Comparison of ENCODE assay signal across 23 mouse cellular contexts in the genomic region with DNA sequence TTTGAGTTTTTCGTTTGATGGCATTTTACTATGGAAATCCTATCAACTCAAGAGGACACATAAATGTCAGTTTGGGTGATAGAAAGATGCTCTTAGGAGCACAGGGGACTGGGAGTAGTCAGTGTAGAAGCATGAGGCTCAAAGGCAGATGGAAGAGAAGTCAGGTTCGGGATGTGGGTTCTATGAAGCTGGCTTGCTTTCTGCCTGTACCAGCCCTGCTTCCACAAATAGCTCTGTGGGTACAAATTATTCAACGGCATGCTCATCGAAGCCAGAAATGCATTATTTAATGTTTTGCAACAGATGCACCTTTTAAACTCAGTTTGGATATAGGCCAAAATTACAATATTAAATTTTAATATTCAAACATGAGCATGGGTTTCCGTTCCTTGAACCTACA.
DNase-seq lines count a peak whose midpoint lies in the region; ATAC-seq and TF ChIP-seq lines count a peak whose summit lies in the region.
"Had no signal": no experiment of that assay in that cellular context is flagged by ENCODE, and none has a peak within 500 bp of the region (broad histone marks: within the 10 kb centered on the region; RNA-seq: fewer than 3 reads in every experiment).

No protein-coding gene starts in this region.

- DNase-seq in layer of hippocampus, adult 11-12 months (ENCODE audit: low spot score): peak; percentile 22
- no peak for DNase-seq in layer of hippocampus, adult 9-10 months (ENCODE audit: low spot score)
- peak; percentile 21 to 48 for DNase-seq in layer of hippocampus, adult 2 months (ENCODE audit: low spot score in 2 of 2)
- DNase-seq in layer of hippocampus, postnatal 10 days (ENCODE audit: low spot score in 2 of 2): no peak
- DNase-seq in layer of hippocampus, adult 8-10 months (ENCODE audit: low spot score in 2 of 2): peak; percentile 9 to 17
- DNase-seq in kidney, postnatal 25 days: no peak
- DNase-seq: adrenal gland, adult 2 months; adrenal gland, postnatal 10 days; adrenal gland, postnatal 25 days; cerebellum, adult 18-20 months; cerebellum, adult 8-10 months; cerebellum, adult 9-11 months; cerebellum, postnatal 14 days; cerebellum, postnatal 36 days; embryo, embryonic 11 days had no signal

- no peak overlapping the region for H3K4me3 ChIP-seq in layer of hippocampus, adult 2 months
- no peak overlapping the region for H3K4me3 ChIP-seq in intestine, postnatal 0 days (ENCODE audit: low read depth, low read length)
- H3K4me3 ChIP-seq: embryonic facial prominence, embryonic 13.5 days; embryonic facial prominence, embryonic 15.5 days; erythroblast, embryonic 14.5 days; forebrain, embryonic 10.5 days; forebrain, embryonic 12.5 days had no signal

- no peak overlapping the region for H3K4me2 ChIP-seq in intestine, postnatal 0 days (replicated peaks; ENCODE audit: low read depth)
- H3K4me2 ChIP-seq: embryonic facial prominence, embryonic 13.5 days; embryonic facial prominence, embryonic 15.5 days; forebrain, embryonic 12.5 days had no signal

- no peak for TF ChIP-seq CTCF in layer of hippocampus, adult 2 months (conservative IDR thresholded peaks at IDR 0.05)
- no peak for TF ChIP-seq CTCF in intestine, postnatal 0 days (IDR thresholded peaks at IDR 0.05; ENCODE audit: low read depth)

- no peaks in the 10 kb centered on the region for H3K27me3 ChIP-seq in intestine, postnatal 0 days (replicated peaks; ENCODE audit: control insufficient read depth, insufficient read depth, low read length)
- H3K27me3 ChIP-seq: embryonic facial prominence, embryonic 13.5 days; embryonic facial prominence, embryonic 15.5 days; forebrain, embryonic 12.5 days had no signal

- peak overlapping the region; percentile 76 for H3K27ac ChIP-seq in layer of hippocampus, adult 2 months
- no peak overlapping the region for H3K27ac ChIP-seq in intestine, postnatal 0 days (ENCODE audit: low read depth, low read length)
- H3K27ac ChIP-seq: embryonic facial prominence, embryonic 13.5 days; embryonic facial prominence, embryonic 15.5 days; forebrain, embryonic 10.5 days; forebrain, embryonic 12.5 days had no signal

- no peaks in the 10 kb centered on the region for H3K36me3 ChIP-seq in intestine, postnatal 0 days (ENCODE audit: control insufficient read depth, insufficient read depth)
- H3K36me3 ChIP-seq: embryonic facial prominence, embryonic 13.5 days; embryonic facial prominence, embryonic 15.5 days; forebrain, embryonic 10.5 days; forebrain, embryonic 12.5 days had no signal

- no peak for ATAC-seq in intestine, postnatal 0 days
- ATAC-seq: forebrain, embryonic 14.5 days; forebrain, embryonic 16.5 days had no signal

- H3K4me1 ChIP-seq in intestine, postnatal 0 days (replicated peaks; ENCODE audit: control insufficient read depth, insufficient read depth, low read length): no peaks in the 10 kb centered on the region
- H3K4me1 ChIP-seq: embryonic facial prominence, embryonic 13.5 days; embryonic facial prominence, embryonic 15.5 days; forebrain, embryonic 10.5 days; forebrain, embryonic 12.5 days had no signal

- H3K9ac ChIP-seq in intestine, postnatal 0 days (ENCODE audit: low read depth, low read length): no peak overlapping the region
- H3K9ac ChIP-seq: embryonic facial prominence, embryonic 13.5 days; embryonic facial prominence, embryonic 15.5 days; forebrain, embryonic 12.5 days had no signal

- 93% methylated on average over 5 of the region's 5 CpGs for WGBS in intestine, postnatal 0 days

- H3K9me3 ChIP-seq in intestine, postnatal 0 days (ENCODE audit: control insufficient read depth): no peaks in the 10 kb centered on the region
- H3K9me3 ChIP-seq: embryonic facial prominence, embryonic 13.5 days; embryonic facial prominence, embryonic 15.5 days; forebrain, embryonic 10.5 days; forebrain, embryonic 12.5 days had no signal

Comparison
In these comparisons a context has a peak if more than half of its experiments do, and no peak if none do; other contexts are left out.
1. DNase-seq: peak in layer of hippocampus, adult 11-12 months (single experiment), layer of hippocampus, adult 2 months (2 of 2) and layer of hippocampus, adult 8-10 months (2 of 2); none in layer of hippocampus, adult 9-10 months (single experiment), layer of hippocampus, postnatal 10 days (0 of 2) and kidney, postnatal 25 days (0 of 2).